Mouse (Mus musculus) T-helper 17 cell (primary cell): ENCODE data around the gene Gpr146.

Experiments
- in situ Hi-C, 2 experiments: fragments of 300-600 bp; cut with MboI, MseI; formaldehyde crosslinking; loops; 1 replicate in 1 of 2; 2 replicates in 1 of 2; pipeline ENCODE4 v1.15.1; 2025; ENCODE audit warnings: high pct_unique_total_duplicates in 2 of 2

Gpr146 gene

DNA sequence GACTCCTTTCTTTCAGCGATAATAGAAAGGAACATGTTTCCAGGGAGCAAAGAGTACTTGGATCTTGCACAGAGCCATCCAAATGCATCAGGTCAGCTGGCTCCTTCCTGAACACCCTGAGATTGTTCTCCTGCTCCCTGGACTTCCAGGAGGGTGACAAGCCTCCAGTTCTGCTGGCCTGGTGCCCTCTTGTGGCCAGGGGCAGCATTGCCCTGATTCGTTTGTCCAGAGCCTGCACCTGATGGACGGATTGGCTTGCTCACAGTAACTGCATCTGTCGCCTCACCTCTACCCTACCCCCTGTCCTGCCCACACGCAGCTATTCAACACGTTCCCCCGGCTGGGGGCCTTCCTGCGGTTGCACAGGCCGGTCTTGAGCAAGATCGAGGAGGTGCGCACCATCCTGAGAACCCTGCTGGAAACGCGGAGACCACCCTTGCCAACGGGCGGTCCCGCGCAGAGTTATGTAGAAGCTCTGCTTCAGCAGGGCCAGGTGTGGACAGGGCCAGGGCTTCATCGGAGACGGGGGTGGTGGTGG is 22.2 kb upstream of the Gpr146 start:
- in situ Hi-C loops: no loop called here

- in situ Hi-C loops: no loop called here
Observed at GRCm38 (mm10) chr5:139358653-139359052, 18.8 kb upstream of the Gpr146 start.

- in situ Hi-C loops: no loop called here
Observed at GRCm38 (mm10) chr5:139359244-139359643, 18.3 kb upstream of the Gpr146 start.

DNA sequence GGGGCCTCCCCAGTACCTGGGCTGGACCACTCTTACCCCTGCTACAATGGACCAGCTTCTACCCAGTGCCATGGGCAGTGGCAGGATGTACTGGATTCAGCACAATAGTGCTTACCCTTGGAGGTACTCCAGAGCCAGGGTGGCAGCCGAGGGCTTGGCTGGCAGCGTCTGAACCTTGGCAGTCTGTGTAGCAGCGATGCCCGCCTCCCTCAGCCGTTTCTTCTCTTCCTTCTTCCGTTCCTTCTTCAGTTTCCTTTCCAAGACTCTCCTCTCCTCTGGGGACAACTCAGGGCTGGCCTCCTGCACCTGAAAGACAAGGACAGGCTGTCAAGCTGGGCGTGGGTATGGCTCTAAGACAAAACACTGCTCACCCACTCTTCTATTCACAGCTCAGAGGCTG is 13.6 kb upstream of the Gpr146 start:
- in situ Hi-C loops: loop anchor here in 1 of 2 experiments (5.0 to 10.0 kb wide), 2 partner anchors 48 to 101 kb away; partner anchors contain the start of gene 3110082I17Rik

- in situ Hi-C loops: loop anchor here in 1 of 2 experiments (5.0 to 10.0 kb wide), 2 partner anchors 48 to 100 kb away; partner anchors contain the start of gene 3110082I17Rik
Observed at GRCm38 (mm10) chr5:139364260-139364910, 13.1 kb upstream of the Gpr146 start.

- in situ Hi-C loops: loop anchor here in 1 of 2 experiments (5.0 to 10.0 kb wide), 2 partner anchors 47 to 100 kb away; partner anchors contain the start of gene 3110082I17Rik
Observed at GRCm38 (mm10) chr5:139364911-139365571, 12.5 kb upstream of the Gpr146 start.

GRCm38 (mm10) chr5:139365827-139366226 is 11.7 kb upstream of the Gpr146 start:
- in situ Hi-C loops: loop anchor here in 1 of 2 experiments (10.0 kb wide), 1 partner anchor 99 kb away; the partner anchor contains the start of gene 3110082I17Rik

GRCm38 (mm10) chr5:139366484-139366883 is 11.0 kb upstream of the Gpr146 start:
- in situ Hi-C loops: loop anchor here in 1 of 2 experiments (10.0 kb wide), 1 partner anchor 98 kb away; the partner anchor contains the start of gene 3110082I17Rik

DNA sequence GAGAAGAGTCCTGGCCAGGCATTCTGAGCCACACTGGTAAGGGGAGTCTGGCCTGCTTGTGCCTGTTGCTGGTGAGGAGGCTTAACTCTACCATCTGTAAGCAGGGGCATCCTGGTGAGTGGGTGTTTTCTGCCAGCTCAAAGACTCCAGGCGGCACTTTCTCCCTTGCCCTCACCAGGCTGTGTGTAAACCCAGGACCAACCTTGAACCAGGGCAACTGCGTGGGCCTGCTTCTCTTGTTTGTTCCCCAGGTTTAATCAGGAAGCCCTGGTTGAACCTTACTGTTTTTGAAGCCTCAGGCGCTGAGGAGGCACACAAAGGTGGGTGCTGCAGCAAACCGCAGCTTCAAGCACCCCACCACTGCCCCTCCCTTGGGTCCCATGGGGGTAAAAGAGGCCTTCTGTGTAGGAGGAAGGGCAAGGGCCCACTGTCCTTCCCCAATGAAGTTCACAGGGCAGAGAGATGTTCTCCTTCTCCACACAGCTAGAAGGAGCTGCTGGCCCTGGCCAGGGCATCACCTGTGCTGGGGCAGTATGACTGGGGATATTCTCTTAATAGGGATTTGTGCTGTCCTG is 9.5 kb upstream of the Gpr146 start:
- in situ Hi-C loops: loop anchor here in 1 of 2 experiments (10.0 kb wide), 1 partner anchor 97 kb away; the partner anchor contains the start of gene 3110082I17Rik

- in situ Hi-C loops: loop anchor here in 1 of 2 experiments (10.0 kb wide), 1 partner anchor 96 kb away; the partner anchor contains the start of gene 3110082I17Rik
Observed at GRCm38 (mm10) chr5:139368638-139369320, 8.7 kb upstream of the Gpr146 start.

- in situ Hi-C loops: no loop called here
Observed at GRCm38 (mm10) chr5:139370336-139370735, 7.2 kb upstream of the Gpr146 start.

DNA sequence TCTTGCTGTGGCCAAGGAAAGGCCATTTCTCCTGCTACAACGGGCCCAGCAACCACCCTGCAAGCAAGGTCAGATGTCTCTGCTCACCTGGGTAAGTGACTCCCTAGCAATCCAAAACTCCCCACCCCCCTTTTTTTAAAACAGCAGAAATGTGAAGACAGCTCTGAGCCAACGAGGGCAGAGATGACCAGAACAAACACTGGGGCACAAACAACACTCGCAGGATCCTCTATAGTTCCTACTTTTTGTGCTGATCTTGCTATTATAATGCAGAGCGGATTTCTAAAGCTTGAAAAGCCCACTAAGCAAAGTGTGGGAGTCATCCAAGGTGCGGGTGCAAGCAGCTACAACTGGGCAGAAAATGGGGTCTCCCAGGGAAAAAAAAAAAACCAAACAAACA is 6.4 kb upstream of the Gpr146 start:
- in situ Hi-C loops: no loop called here

DNA sequence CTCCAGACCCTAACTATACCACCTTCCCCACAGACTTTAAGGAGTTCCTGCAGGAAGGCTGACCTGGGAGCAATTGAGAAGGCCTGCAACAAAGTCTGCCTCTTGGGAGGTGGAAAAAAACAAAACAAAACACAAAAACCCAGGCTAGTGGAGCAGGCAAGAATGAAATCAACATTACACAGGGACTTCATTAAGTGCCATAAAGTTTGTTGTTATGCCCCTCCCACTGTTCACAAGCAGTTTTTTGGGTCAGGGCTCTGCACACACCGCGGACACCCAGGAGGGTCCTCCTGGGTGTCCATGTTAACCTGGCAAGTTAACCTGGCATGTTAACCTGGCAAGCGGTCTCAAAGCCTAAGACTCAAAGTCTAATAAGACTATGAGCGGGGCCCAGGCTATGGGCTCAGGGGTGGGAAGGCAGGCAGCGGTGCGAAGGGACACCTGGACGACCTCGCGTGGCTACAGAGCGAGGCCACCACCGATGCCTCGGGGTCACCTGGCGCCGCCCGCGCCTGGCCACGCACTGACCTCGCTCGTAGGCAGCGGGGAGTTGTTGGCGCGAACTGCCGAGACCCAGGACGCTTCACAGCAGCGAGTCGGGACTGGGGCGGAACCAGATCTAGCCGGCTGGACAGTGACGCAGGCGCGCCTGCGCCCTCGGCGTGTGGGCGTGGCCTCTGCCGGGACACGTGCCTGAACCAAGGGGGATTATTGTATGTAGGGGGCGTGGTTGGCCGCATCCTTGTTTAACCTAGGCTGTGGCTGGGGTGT is 5.7 kb upstream of the Gpr146 start:
- in situ Hi-C loops: no loop called here

- in situ Hi-C loops: no loop called here
Observed at GRCm38 (mm10) chr5:139373126-139373525, 4.4 kb upstream of the Gpr146 start.

DNA sequence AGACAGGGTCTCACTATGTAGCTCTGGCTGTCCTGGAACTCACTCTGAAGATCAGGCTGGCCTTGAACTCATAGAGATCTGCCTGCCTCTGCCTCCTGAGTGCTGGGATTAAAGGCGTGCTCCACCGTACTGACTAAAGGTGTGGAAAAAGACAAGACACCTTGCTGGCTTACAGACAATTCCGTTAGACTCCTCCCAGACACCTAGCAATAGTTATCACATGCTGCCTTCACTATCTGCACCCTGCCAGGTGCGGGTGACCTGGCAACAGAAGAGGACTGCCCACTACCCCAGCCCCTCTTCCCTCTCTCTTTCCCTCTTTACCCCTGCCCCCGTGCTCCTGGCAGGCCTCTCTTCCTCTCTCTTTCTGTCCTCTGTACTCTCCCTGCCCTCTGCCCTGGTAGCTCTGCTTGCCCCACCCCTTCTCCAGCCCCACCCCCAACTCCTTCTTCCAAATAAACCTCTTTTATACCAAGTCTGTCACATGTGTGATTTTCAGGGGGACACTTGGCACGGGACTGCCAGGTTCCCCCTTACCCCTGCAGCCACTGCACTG is 3.5 kb upstream of the Gpr146 start:
- in situ Hi-C loops: no loop called here

GRCm38 (mm10) chr5:139374841-139375240 is 2.7 kb upstream of the Gpr146 start:
- in situ Hi-C loops: no loop called here

DNA sequence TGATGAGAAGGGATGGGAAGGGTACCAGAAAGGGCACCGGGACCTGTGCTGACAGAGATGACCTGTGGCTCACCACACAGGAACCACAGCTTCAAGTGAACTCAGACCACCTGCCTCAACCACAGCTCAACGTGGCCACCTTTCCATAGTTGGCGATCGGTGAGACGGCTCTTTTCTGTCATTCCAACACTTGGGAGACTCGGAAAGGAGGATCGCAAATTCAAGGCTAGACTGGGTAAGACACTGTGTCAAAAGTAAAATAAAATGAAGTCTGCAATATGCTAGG is 717 bp downstream of the Gpr146 start:
- in situ Hi-C loops: no loop called here

- in situ Hi-C loops: no loop called here
Observed at GRCm38 (mm10) chr5:139378986-139379629, 1.6 kb downstream of the Gpr146 start.

DNA sequence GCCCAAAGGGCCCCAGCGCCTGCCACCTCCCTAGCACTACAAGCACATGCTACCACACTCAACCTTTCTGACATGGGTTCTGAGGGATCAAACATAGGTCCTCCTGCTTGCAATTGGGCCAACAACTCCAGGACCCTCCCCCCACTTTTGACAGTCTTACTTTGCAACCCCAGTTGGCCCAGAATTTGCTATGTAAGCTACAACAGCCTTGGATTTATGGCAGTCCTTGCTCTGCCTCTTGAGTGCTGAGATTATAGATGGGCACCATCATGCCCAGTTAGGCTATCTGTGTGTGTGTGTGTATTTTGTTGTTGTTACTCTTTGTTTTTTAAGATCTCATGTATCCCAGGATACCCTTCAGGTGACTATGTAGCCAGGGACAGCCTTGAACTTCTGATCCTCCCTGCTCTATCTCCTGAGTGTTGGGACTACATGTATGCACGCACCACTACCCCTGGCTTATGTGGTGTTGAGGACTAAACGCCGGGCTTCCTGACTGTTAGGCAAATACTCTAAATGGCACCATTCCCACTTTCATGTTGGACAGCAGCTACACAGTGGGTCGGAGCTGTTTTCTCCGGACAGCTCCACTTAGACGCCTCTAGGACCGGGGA is 2.4 kb downstream of the Gpr146 start:
- in situ Hi-C loops: no loop called here
